Mouse (Mus musculus) urinary bladder, postnatal 14 days (tissue): ENCODE measurements around the gene Rnls.

Experiments used
- DNase-seq: peaks from one replicate; pipeline ENCODE4 v3.0.0; 2021; ENCODE audit warnings: low spot score

Rnls gene

GRCm38 (mm10) chr19:33262421-33262820 is 129.7 kb downstream of the Rnls start:
- DNase-seq = no peak

- no peak for DNase-seq
Observed at GRCm38 (mm10) chr19:33259164-33259563, 132.9 kb downstream of the Rnls start.

- no peak for DNase-seq
Observed at GRCm38 (mm10) chr19:33253893-33254292, 138.2 kb downstream of the Rnls start.

GRCm38 (mm10) chr19:33252226-33252625 is 139.9 kb downstream of the Rnls start:
- DNase-seq = no peak

- DNase-seq = no peak
Observed at GRCm38 (mm10) chr19:33244196-33244595, 147.9 kb downstream of the Rnls start.

GRCm38 (mm10) chr19:33240386-33240785 is 151.7 kb downstream of the Rnls start:
- DNase-seq = no peak

GRCm38 (mm10) chr19:33232902-33233301 is 159.2 kb downstream of the Rnls start:
- no peak for DNase-seq

GRCm38 (mm10) chr19:33231303-33231702 is 160.8 kb downstream of the Rnls start:
- no peak for DNase-seq

GRCm38 (mm10) chr19:33227004-33227403 is 165.1 kb downstream of the Rnls start:
- peak; percentile 71 for DNase-seq

GRCm38 (mm10) chr19:33225858-33226705 is 166.0 kb downstream of the Rnls start:
- DNase-seq = no peak

- no peak for DNase-seq
Observed at GRCm38 (mm10) chr19:33225002-33225376, 167.1 kb downstream of the Rnls start.

- peak; percentile 20 for DNase-seq
Observed at GRCm38 (mm10) chr19:33224181-33225001, 167.7 kb downstream of the Rnls start.

GRCm38 (mm10) chr19:33223766-33224165 is 168.3 kb downstream of the Rnls start:
- DNase-seq = no peak

GRCm38 (mm10) chr19:33223276-33223675 is 168.8 kb downstream of the Rnls start:
- DNase-seq = peak; percentile 36

- no peak for DNase-seq
Observed at GRCm38 (mm10) chr19:33222595-33223223, 169.4 kb downstream of the Rnls start.

- no peak for DNase-seq
Observed at GRCm38 (mm10) chr19:33217791-33218300, 174.2 kb downstream of the Rnls start.

GRCm38 (mm10) chr19:33209709-33210108 is 182.4 kb downstream of the Rnls start:
- DNase-seq = no peak

- no peak for DNase-seq
Observed at GRCm38 (mm10) chr19:33207991-33208390, 184.1 kb downstream of the Rnls start.

- no peak for DNase-seq
Observed at GRCm38 (mm10) chr19:33205389-33205788, 186.7 kb downstream of the Rnls start.

GRCm38 (mm10) chr19:33202422-33202821 is 189.7 kb downstream of the Rnls start:
- DNase-seq = no peak

- DNase-seq = no peak
Observed at GRCm38 (mm10) chr19:33201181-33201580, 190.9 kb downstream of the Rnls start.

GRCm38 (mm10) chr19:33192064-33192463 is 200.0 kb downstream of the Rnls start:
- no peak for DNase-seq
